Mouse (Mus musculus) spleen, adult 2 months (tissue): ENCODE data around the gene Sirpa. TPM values are rescaled to one million over a fixed set of nuclear protein-coding genes. Genes with fewer than 3 reads are reported as not detected.

ENCODE experiments used
- DNase-seq, 2 experiments: peaks; one replicate each; pipeline versions ENCODE4 v3.0.0 to v3.0.0-alpha.2; 2012 to 2021; ENCODE audit warnings: low spot score in 2 of 2, low read depth in 1 of 2
- H3K27ac ChIP-seq: fragments of 200-500 bp; 2 replicates; pipeline ENCODE4 v1.5.1; 2012; ENCODE audit warnings: low read length, inconsistent platforms; ENCODE audit not compliant: insufficient read depth
- H3K27me3 ChIP-seq: fragments of 200-500 bp; 2 replicates; pipeline ENCODE4 v1.6.1; 2012; ENCODE audit warnings: mild to moderate bottlenecking, moderate library complexity, low read length, inconsistent platforms; ENCODE audit not compliant: control insufficient read depth, insufficient read depth
- H3K36me3 ChIP-seq: fragments of 200-500 bp; 2 replicates; pipeline ENCODE4 v1.6.1; 2012; ENCODE audit warnings: mild to moderate bottlenecking, low read length, inconsistent platforms; ENCODE audit not compliant: control insufficient read depth, insufficient read depth
- H3K4me1 ChIP-seq: fragments of 200-500 bp; 2 replicates; pipeline ENCODE4 v1.6.1; 2011; ENCODE audit warnings: inconsistent platforms; ENCODE audit not compliant: control insufficient read depth, insufficient read depth, insufficient read length
- H3K4me3 ChIP-seq: fragments of 200-500 bp; 2 replicates; pipeline ENCODE4 v1.5.1; 2011; ENCODE audit warnings: mild to moderate bottlenecking, inconsistent platforms; ENCODE audit not compliant: insufficient read depth, insufficient read length; ENCODE audit errors: extremely low read depth
- CTCF ChIP-seq: fragments of 200-500 bp; IDR thresholded peaks from 2 replicates; pipeline ENCODE4 v1.5.1; 2011; ENCODE audit warnings: mild to moderate bottlenecking, inconsistent platforms; ENCODE audit not compliant: insufficient read depth, insufficient read length, insufficient replicate concordance; ENCODE audit errors: extremely low read depth
- POLR2A ChIP-seq: fragments of 200-500 bp; IDR thresholded peaks from 2 replicates; pipeline ENCODE4 v1.6.1; 2011; ENCODE audit warnings: low read depth, low read length, inconsistent platforms
- WGBS: fragments of 180-500 bp; shearing (Covaris S2); methylation state at CpG from one replicate; pipeline ENCODE4 v1.1.7; 2018; 5-methylcytosine and 5-hydroxymethylcytosine counted together
- polyA plus RNA-seq: library from polyadenylated mRNA; depleted of rRNA; stranded (reverse); fragments of >200 nt; gene quantifications from 2 replicates; pipeline ENCODE4 v1.2.3, GENCODE M21; 2012

The Sirpa gene
- polyA plus RNA-seq, 1 experiment: 145 TPM

- TF ChIP-seq CTCF: no peak
- TF ChIP-seq POLR2A: no peak
- Histone ChIP-seq H3K36me3 (no peaks in the 10 kb centered on the region), H3K27me3 (no peaks in the 10 kb centered on the region), H3K4me1 (peaks cover 3% of the 10 kb centered on the region; the same call in 1 of the 2 replicates), H3K4me3 (no peak overlapping the region), H3K27ac (no peak overlapping the region)
- DNase-seq: no peak
- 88% methylated on average over 7 of the region's 7 CpGs for WGBS
Measured at GRCm38 (mm10) chr2:129620148-129620547, 27.5 kb downstream of the Sirpa start.

- Histone ChIP-seq H3K4me1 (peaks cover 3% of the 10 kb centered on the region; the same call in 1 of the 2 replicates), H3K36me3 (no peaks in the 10 kb centered on the region), H3K4me3 (no peak overlapping the region), H3K27ac (no peak overlapping the region), H3K27me3 (no peaks in the 10 kb centered on the region)
- DNase-seq: no peak
- TF ChIP-seq POLR2A (no peak), CTCF (no peak)
- 92% methylated on average over 5 of the region's 5 CpGs for WGBS
Measured at GRCm38 (mm10) chr2:129620881-129621280, 28.2 kb downstream of the Sirpa start.

GRCm38 (mm10) chr2:129621654-129622490 is 29.2 kb downstream of the Sirpa start:
- Histone ChIP-seq H3K4me1 (peaks cover 10% of the 10 kb centered on the region), H3K4me3 (no peak overlapping the region), H3K27me3 (no peaks in the 10 kb centered on the region), H3K36me3 (no peaks in the 10 kb centered on the region), H3K27ac (no peak overlapping the region)
- no peak for TF ChIP-seq CTCF
- TF ChIP-seq POLR2A: no peak
- WGBS: 73% methylated on average over 9 of the region's 9 CpGs
- DNase-seq: no peak

- Histone ChIP-seq H3K4me3 (no peak overlapping the region), H3K36me3 (no peaks in the 10 kb centered on the region), H3K27ac (no peak overlapping the region), H3K27me3 (no peaks in the 10 kb centered on the region), H3K4me1 (peaks cover 15% of the 10 kb centered on the region)
- DNase-seq: no peak
- WGBS: 91% methylated on average over 5 of the region's 5 CpGs
- TF ChIP-seq CTCF (no peak), POLR2A (no peak)
Measured at GRCm38 (mm10) chr2:129622918-129623317, 30.3 kb downstream of the Sirpa start.

- DNase-seq: no peak
- no peak for TF ChIP-seq POLR2A
- no peak for TF ChIP-seq CTCF
- Histone ChIP-seq H3K27ac (no peak overlapping the region), H3K27me3 (no peaks in the 10 kb centered on the region), H3K4me3 (no peak overlapping the region), H3K36me3 (no peaks in the 10 kb centered on the region), H3K4me1 (peaks cover 16% of the 10 kb centered on the region)
- WGBS: 88% methylated on average over 7 of the region's 7 CpGs
Measured at GRCm38 (mm10) chr2:129623771-129624170, 31.1 kb downstream of the Sirpa start.

GRCm38 (mm10) chr2:129624246-129624918 is 31.7 kb downstream of the Sirpa start:
- no peak overlapping the region for H3K27ac ChIP-seq
- no peak for DNase-seq
- no peak overlapping the region for H3K4me3 ChIP-seq
- WGBS: 89% methylated on average over 13 of the region's 13 CpGs
- no peaks in the 10 kb centered on the region for H3K36me3 ChIP-seq
- TF ChIP-seq CTCF (no peak), POLR2A (no peak)
- H3K4me1 ChIP-seq: peaks cover 16% of the 10 kb centered on the region
- H3K27me3 ChIP-seq: no peaks in the 10 kb centered on the region
